ENCODE assay signal across 8 mouse cellular contexts in the genomic region with DNA sequence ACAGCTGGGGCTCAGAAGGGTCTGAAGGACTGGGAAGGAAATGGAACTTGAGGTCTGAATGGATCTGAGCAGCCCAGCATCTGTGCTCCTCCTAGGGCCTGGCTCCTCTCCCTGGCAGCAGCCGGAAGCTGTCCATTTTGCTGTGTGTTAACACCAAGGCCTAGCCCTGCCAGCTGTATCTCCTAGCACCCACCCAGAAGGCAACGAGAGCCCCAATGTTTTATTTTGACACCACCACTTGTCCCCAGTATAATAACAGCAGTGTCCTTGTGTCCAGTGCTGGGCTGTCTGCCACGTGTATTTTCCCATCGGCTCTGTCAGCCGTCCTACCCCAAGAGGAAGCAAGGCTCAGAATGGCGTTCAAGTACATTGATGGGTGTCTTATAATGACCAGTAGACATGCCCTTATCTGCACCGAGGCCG. TPM values are rescaled to one million over a fixed set of nuclear protein-coding genes. Genes with fewer than 3 reads are reported as not detected.
A peak's percentile ranks its signal among the peaks of the same experiment; 100 is the strongest.
DNase-seq lines count a peak whose midpoint lies in the region; ATAC-seq and TF ChIP-seq lines count a peak whose summit lies in the region.

No protein-coding gene starts in this region.

- WGBS in forebrain, embryonic 10.5 days, result 86% methylated on average over 8 of the region's 8 CpGs
- WGBS in forebrain, embryonic 11.5 days, result 81% methylated on average over 8 of the region's 8 CpGs
- WGBS in forebrain, postnatal 0 days, result 40% methylated on average over 8 of the region's 8 CpGs
- 50% methylated on average over 8 of the region's 8 CpGs for WGBS in stomach, embryonic 16.5 days

- H3K4me2 ChIP-seq in forebrain, embryonic 11.5 days (ENCODE audit: low read depth, low read length, severe bottlenecking), result no peak overlapping the region
- H3K4me2 ChIP-seq in forebrain, postnatal 0 days (ENCODE audit: low read depth), result no peak overlapping the region
- no peak overlapping the region for H3K4me2 ChIP-seq in stomach, embryonic 16.5 days (ENCODE audit: low read depth, low read length)

- H3K27me3 ChIP-seq in forebrain, embryonic 10.5 days (ENCODE audit: poor library complexity, severe bottlenecking), result no peaks in the 10 kb centered on the region
- H3K27me3 ChIP-seq in forebrain, embryonic 11.5 days (ENCODE audit: control insufficient read depth, insufficient read depth, low read length), result no peaks in the 10 kb centered on the region
- H3K27me3 ChIP-seq in forebrain, postnatal 0 days (ENCODE audit: insufficient read depth, low read length), result no peaks in the 10 kb centered on the region
- H3K27me3 ChIP-seq in stomach, embryonic 16.5 days (ENCODE audit: control insufficient read depth, insufficient read depth, low read length), result no peaks in the 10 kb centered on the region

- peaks cover 16% of the 10 kb centered on the region for H3K36me3 ChIP-seq in forebrain, embryonic 10.5 days (replicated peaks)
- H3K36me3 ChIP-seq in forebrain, embryonic 11.5 days (ENCODE audit: control insufficient read depth, insufficient read depth, low read length), result no peaks in the 10 kb centered on the region
- peaks cover 6% of the 10 kb centered on the region for H3K36me3 ChIP-seq in forebrain, postnatal 0 days (ENCODE audit: insufficient read depth)
- H3K36me3 ChIP-seq in stomach, embryonic 16.5 days (ENCODE audit: control insufficient read depth, insufficient read depth, low read length), result no peaks in the 10 kb centered on the region

- H3K4me1 ChIP-seq in forebrain, embryonic 10.5 days, result peaks cover 78% of the 10 kb centered on the region
- H3K4me1 ChIP-seq in forebrain, embryonic 11.5 days (replicated peaks; ENCODE audit: control insufficient read depth, insufficient read depth, low read length), result peaks cover 29% of the 10 kb centered on the region
- peaks cover 40% of the 10 kb centered on the region for H3K4me1 ChIP-seq in forebrain, postnatal 0 days (ENCODE audit: insufficient read depth)
- H3K4me1 ChIP-seq in stomach, embryonic 16.5 days (ENCODE audit: control insufficient read depth, insufficient read depth, low read length), result peaks cover 48% of the 10 kb centered on the region

- DNase-seq in forebrain, embryonic 10.5 days (ENCODE audit: extremely low spot score, low spot score), result no peak
- no peak for DNase-seq in forebrain, embryonic 11.5 days (ENCODE audit: low spot score)
- DNase-seq in Muller cell, postnatal 12 days (ENCODE audit: inconsistent ontology term), result peak; percentile 27
- peak; percentile 68 for DNase-seq in forebrain, postnatal 0 days
- DNase-seq in layer of hippocampus, postnatal 10 days (ENCODE audit: low spot score in 2 of 2), result peak; percentile 56 to 60
- no peak for DNase-seq in spleen, postnatal 36 days (ENCODE audit: low spot score in 2 of 2)
- DNase-seq in embryo, embryonic 9.5 days (ENCODE audit: extremely low spot score), result no peak

- 0 out of 2 replicates have a peak overlapping the region, but pooled peaks have one; percentile 3 for H3K27ac ChIP-seq in forebrain, embryonic 10.5 days
- no peak overlapping the region for H3K27ac ChIP-seq in forebrain, embryonic 11.5 days (ENCODE audit: low read depth, low read length)
- peak overlapping the region; percentile 82 for H3K27ac ChIP-seq in forebrain, postnatal 0 days (ENCODE audit: low read depth, low read length)
- H3K27ac ChIP-seq in stomach, embryonic 16.5 days (ENCODE audit: low read length), result peak overlapping the region; percentile 84

- no peak for ATAC-seq in forebrain, embryonic 11.5 days (replicated peaks; ENCODE audit: low FRiP score)
- peak; percentile 79 for ATAC-seq in forebrain, postnatal 0 days
- no peak for ATAC-seq in stomach, embryonic 16.5 days (ENCODE audit: insufficient read depth, low FRiP score)

- H3K9ac ChIP-seq in forebrain, embryonic 11.5 days (ENCODE audit: low read length), result no peak overlapping the region
- no peak overlapping the region for H3K9ac ChIP-seq in forebrain, postnatal 0 days
- peak overlapping the region; percentile 43; the same call in 1 of the 2 replicates for H3K9ac ChIP-seq in stomach, embryonic 16.5 days (ENCODE audit: low read length)

- no peak overlapping the region for H3K4me3 ChIP-seq in forebrain, embryonic 10.5 days
- H3K4me3 ChIP-seq in forebrain, embryonic 11.5 days (ENCODE audit: low read depth, low read length), result no peak overlapping the region
- no peak overlapping the region for H3K4me3 ChIP-seq in forebrain, postnatal 0 days (ENCODE audit: low read depth, low read length)
- H3K4me3 ChIP-seq in stomach, embryonic 16.5 days (replicated peaks; ENCODE audit: low read length), result no peak overlapping the region

- no peaks in the 10 kb centered on the region for H3K9me3 ChIP-seq in forebrain, embryonic 10.5 days
- H3K9me3 ChIP-seq in forebrain, embryonic 11.5 days (ENCODE audit: control insufficient read depth, low read length), result no peaks in the 10 kb centered on the region
- no peaks in the 10 kb centered on the region for H3K9me3 ChIP-seq in forebrain, postnatal 0 days (ENCODE audit: low read length)
- H3K9me3 ChIP-seq in stomach, embryonic 16.5 days (replicated peaks; ENCODE audit: control insufficient read depth, low read length), result no peaks in the 10 kb centered on the region

- no peak for TF ChIP-seq CTCF in forebrain, postnatal 0 days (IDR thresholded peaks at IDR 0.05; ENCODE audit: low read depth)

RNA-seq across cellular contexts. Expression of a gene that starts 17.4 kb away (rescaled TPM):
- 43.3 and 47.8 TPM in 2 replicates for polyA plus RNA-seq in forebrain, embryonic 10.5 days (2016; fragmentation: Nextera tagmentation; extraction: Ambion mirVana)
- polyA plus RNA-seq in forebrain, embryonic 11.5 days (2014; fragmentation: Nextera tagmentation; extraction: Ambion mirVana), result 65.6 and 69.2 TPM in 2 replicates
- total RNA-seq in forebrain, postnatal 0 days (2014; rRNA removed), result 139 and 164 TPM in 2 replicates
- polyA plus RNA-seq in forebrain, postnatal 0 days (2015; fragmentation: Nextera tagmentation; extraction: Ambion mirVana), result 133 and 149 TPM in 2 replicates
- 100 to 1,000 TPM; 149 to 150 TPM for total RNA-seq in layer of hippocampus, postnatal 10 days (2021)
- polyA plus RNA-seq in stomach, embryonic 16.5 days (2015; fragmentation: Nextera tagmentation; extraction: Ambion mirVana), result 21.3 and 22.2 TPM in 2 replicates

RNA-seq across cellular contexts. Expression of a gene that starts 51.2 kb away (rescaled TPM):
- polyA plus RNA-seq in forebrain, embryonic 10.5 days (2016; fragmentation: Nextera tagmentation; extraction: Ambion mirVana), result 0.22 TPM in 1 of 2 replicates, not detected in the other
- polyA plus RNA-seq in forebrain, embryonic 11.5 days (2014; fragmentation: Nextera tagmentation; extraction: Ambion mirVana), result 0.09 TPM in 1 of 2 replicates, not detected in the other
- total RNA-seq in forebrain, postnatal 0 days (2014; rRNA removed), result 0.23 and 0.24 TPM in 2 replicates
- 0.33 and 0.39 TPM in 2 replicates for polyA plus RNA-seq in forebrain, postnatal 0 days (2015; fragmentation: Nextera tagmentation; extraction: Ambion mirVana)
- total RNA-seq in layer of hippocampus, postnatal 10 days (2021), result under 1 TPM; 0.27 to 0.56 TPM
- 4.9 and 5.6 TPM in 2 replicates for polyA plus RNA-seq in stomach, embryonic 16.5 days (2015; fragmentation: Nextera tagmentation; extraction: Ambion mirVana)

Comparison
In these comparisons a context has a peak if more than half of its experiments do, and no peak if none do; other contexts are left out.
1. DNase-seq: peak in Muller cell, postnatal 12 days (single experiment), forebrain, postnatal 0 days (single experiment) and layer of hippocampus, postnatal 10 days (2 of 2); none in forebrain, embryonic 10.5 days (single experiment), forebrain, embryonic 11.5 days (single experiment), spleen, postnatal 36 days (0 of 2) and embryo, embryonic 9.5 days (single experiment).